Mouse (Mus musculus): ENCODE results near the gene Pdp2.
"Not testable (repeated sequence)": the region's sequence is repeated elsewhere in the genome, so short reads cannot be mapped to it uniquely, and the experiment has no call there.

Pdp2 gene

DNA sequence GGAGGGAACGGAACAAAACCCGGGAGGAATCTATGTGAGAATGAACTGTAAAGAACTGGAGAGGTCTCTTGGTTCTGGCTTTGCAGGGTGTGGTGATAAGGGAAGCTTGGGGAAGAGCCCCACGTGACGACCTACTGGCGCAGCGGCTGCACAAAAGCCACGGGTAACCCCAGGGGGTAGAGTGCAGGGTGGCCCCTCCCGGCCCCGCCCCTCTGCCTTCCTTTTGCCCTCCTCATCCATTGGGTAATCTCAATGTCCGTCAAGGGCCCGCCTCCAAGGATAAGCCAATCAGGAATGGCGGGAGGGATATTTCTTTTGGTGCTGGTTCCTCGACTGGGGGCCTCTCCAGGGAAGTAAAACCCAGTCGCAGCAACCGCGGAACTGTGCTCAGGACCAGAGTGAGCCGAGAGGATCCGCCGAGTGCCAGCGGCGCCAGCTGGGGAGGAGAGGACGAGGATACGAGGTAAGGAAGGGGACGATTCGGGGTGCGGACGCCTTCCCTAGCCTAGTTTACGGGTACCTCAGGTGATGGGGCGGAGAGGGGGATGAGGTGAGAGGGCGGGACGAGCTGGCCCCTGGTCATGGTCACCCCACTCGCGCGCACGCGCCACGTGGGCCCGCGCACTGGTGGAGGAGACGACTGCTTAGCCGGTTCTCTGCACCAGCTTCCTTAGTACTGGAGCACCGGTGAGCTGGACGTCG lies at the start of gene Pdp2:
Gene Pdp2, plus strand, starts transcription at position 319 of the 702 bp plus-strand sequence.
- DNase-seq (ENCODE audit: low spot score): peak; percentile 97

DNA sequence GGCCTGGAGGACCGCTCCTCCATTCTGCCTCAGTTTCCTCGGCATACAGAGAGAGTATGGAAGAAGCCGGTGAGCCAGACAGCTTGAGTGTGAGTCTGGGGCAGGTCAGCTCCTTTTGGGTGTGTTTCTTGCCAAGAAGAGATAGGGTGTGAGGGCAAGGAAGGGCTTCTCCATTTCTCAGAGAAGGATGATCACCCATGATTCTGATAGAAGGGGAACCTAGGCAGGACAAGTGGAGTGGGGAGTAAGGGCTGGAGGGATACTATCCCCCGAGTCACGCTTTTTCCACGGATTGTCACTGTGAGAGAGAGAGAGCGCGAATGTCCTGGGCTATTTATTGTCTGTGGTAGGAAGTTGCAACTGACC lies 49.8 kb upstream of the Pdp2 start:
- DNase-seq (ENCODE audit: low spot score): no peak

DNA sequence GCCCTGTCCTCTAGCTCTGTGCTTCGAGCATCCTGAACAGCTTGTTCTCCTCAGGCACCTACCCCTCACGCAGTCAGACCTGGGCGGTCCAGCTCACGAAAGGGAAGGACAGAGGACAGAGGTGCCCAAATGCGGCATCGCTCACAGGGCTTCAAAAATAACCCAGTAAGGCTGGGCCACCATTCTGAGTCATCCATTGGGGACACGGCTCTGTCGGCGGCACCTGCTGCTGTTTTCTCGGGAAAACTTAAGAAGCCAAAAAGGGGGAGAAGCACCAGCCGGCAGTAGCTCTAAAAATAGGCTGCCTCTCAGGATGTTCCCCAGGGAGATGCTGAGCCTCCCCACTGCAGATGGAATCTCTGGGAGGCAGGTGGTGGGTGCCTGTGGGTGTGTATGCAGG lies 49.1 kb upstream of the Pdp2 start:
- no peak for DNase-seq (ENCODE audit: low spot score)

DNA sequence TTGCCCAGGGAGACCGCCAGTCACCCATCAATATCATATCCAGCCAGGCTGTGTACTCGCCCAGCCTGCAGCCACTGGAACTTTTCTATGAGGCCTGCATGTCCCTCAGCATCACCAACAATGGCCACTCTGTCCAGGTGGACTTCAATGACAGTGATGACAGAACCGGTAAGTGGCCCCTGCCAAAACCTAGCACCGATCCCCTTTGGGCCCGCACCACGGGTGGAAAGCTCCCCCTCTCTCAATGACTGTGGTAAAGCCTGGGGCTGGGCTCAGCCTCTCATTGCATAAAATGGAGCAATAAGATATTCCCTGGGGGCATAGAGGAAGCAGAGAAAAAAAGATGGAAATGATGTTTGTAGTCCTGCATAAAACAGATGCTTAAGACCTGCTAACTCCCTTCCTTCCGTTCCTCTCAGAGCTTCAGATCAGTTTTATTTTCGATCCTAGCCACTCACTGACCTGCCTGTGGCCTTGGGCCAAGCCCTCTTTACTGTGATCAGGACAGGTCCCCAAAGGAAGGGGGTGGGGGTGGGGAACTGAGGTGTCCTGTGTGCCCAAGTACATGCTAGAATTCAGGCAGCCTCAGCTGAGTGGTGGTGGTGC lies 47.7 kb upstream of the Pdp2 start:
- DNase-seq (ENCODE audit: low spot score): no peak

DNA sequence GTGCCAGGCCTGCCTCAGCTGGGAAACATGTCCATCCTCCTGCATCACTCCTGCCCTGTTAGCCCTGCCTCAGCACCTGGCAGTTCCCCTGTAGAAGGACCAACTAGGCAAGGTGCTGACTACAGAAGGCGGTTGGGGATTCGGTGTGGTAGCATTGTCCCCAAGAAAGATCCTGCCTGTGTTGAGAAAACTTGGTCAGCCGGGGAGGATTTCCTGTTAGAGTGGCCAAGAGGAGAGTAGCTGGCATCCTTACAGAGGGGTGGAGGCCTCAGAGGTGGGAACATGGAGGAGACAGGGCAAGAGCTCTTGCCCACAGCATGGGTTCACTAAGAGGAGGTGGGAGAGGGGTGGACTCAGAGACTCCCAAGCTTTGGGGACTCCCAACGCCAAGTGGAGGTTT lies 36.1 kb upstream of the Pdp2 start:
- no peak for DNase-seq (ENCODE audit: low spot score)

DNA sequence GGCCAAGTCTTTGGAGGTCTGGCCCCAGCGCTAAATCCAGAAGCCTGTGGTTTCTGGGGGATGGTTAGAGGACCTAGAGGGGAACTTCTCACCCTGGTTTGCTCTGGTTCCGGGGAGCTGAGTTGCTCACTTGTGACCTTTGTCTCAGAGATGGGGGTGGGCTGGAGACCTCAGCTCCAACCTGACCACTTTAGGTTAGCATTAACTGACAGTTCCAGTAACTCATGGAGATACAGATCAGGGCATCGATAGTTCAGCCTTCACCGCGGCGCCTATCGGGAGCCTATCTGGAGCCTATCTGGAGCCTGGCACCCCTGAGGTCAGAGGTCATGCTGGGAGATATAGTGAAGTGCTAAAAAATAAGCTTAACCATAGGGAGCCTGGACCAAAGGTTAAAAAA lies 34.0 kb upstream of the Pdp2 start:
- peak; percentile 88 for DNase-seq (ENCODE audit: low spot score)

DNA sequence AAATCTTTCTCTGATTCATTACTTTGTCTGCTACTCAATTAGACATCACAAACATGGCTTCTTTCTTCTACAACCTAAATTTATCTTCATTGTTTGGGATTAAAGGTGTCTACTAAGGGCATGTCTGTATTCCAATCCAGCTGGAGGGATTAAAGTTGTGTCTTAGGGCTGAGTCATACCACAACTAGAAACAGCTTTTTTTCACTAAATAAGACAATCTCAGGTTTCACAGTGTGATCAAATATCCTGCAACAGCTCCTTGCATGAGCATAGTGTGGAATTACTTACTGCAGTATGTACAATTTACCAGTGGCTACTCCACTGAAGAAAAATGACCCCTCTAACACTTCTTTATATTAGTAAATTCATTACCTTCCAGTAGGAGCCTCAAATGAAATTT lies 30.5 kb upstream of the Pdp2 start:
- no peak for DNase-seq (ENCODE audit: low spot score)

DNA sequence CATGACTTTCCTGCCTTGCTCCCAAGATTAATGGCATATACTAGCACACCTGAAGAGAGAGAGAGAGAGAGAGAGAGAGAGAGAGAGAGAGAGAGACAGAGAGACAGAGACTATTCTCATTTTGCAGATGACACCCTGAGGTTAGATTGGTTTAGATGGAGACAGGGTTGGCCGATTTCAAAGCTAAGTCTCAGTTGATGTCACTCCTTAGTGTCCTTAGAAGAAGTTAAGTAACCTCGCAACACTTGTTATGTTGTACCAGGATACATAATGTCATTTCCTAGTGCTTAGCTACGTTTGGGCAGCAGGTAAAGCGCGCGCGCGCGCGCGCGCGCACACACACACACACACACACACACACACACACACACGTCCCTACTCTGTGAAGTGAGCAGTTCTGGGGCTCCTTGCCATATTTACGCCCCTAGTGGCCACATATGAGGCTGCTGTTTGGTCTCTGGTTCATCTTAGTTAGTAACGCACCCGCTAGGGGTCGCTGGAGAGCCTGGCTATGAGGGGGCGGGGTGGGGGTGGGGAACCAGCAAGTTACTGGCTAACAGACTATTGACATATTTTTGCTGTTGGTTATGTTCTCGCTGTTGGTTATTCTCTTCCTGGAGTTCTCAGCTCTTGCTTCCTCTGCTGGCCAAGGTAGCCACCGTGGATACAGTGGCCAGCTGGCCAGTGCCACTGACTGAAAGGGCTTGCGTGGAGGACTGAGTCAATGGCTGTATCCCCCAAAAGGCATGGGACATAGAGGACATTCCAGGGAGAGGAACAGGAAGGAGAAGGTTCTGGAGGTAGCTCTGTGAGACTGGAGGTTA lies 26.4 kb upstream of the Pdp2 start:
- DNase-seq (ENCODE audit: low spot score): peak; percentile 83

DNA sequence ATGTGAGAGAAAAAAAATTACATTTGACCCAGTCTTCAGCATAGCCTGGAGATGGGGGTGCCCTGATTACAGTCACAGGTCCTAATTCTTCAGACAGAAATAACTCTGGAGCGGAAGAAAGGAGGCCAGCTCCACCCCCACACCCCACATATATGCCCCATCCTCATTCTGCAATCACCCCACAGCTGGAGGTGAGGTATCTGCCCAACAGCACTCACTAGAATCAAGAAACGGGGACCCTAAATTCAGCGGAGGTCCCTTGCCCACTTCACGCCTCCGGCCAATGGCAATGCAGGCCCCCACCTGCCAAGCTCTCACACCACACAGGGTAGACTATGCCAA lies 25.8 kb upstream of the Pdp2 start:
- no peak for DNase-seq (ENCODE audit: low spot score)

DNA sequence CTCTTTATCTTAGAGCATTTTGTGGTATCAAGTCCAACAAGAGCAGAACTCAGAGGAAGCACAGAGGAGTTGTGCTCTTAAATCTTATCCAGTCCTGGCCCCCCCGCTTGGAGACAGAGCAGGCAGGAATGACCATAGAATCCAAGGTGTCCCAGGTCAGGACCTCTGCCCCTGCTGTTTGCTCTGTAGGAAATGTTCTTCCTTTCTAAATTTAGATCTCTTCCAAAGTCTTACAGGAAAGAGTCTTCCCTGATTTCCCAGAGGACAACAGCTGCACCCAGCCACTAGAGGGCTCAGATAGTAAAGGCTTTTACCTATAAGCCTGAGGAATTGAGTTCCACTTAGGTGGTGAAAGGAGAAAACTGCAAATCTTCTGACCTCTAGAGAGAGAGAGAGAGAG lies 21.7 kb upstream of the Pdp2 start:
- peak; percentile 69 for DNase-seq (ENCODE audit: low spot score)

DNA sequence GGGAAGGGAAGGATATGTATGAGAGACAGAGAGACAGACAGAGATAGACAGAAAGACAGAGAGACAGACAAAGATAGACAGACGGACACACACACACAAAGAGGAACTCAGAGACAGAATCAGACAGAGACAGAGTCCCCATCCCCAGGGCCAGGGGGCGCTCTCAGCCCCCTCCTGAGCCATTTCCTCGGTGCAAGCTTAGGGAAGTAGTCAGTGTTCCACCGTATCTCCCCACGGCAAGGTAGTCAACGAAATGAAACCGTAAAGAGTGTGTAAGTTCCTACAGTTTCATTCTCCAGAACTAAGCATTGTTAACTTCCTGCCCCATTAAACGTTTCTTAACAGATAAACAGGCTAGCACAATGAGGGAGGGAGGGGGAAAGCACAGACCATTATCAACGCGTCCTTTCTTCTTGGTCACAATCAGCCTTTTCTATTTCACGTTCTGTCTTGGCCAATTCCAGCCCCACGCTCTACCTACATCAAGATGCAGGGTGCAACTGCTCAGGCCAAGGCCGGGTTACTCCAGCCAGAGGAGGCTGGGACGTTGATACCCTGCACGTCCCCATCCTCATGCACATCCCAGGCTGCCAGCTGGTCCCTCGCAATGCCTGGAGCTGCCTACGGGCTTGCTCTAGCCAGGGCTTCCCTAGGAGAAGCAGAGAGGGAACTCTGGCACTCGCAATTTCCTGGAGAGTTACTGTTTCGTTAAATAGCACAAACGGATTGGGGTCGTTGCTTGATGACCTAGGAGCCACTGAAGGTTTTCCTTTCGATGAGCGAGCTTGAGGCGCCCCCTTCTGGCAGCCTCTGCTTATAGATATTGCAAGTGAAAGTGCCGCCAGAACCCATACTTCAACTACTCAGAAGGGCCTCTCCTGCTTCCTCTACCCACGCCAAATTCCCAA lies 20.6 kb upstream of the Pdp2 start:
- peak; percentile 80 for DNase-seq (ENCODE audit: low spot score)

DNA sequence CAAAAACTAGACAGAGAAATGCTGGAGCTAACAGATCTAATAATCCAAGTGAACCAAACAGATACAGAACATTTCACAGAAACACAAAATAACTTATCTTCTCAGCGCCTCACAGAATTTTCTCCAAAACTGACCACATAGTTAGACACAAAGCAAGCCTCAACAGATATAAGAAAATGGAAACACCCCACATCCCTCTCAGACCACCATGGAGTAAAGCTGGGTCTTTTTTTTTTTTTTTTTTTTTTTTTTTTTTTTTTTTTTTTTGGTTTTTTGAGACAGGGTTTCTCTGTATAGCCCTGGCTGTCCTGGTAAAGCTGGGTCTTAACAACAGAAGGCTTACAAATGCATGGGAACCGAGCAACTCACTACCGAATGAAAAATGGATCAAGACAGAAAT lies 14.4 kb upstream of the Pdp2 start:
- DNase-seq (ENCODE audit: low spot score): no peak

DNA sequence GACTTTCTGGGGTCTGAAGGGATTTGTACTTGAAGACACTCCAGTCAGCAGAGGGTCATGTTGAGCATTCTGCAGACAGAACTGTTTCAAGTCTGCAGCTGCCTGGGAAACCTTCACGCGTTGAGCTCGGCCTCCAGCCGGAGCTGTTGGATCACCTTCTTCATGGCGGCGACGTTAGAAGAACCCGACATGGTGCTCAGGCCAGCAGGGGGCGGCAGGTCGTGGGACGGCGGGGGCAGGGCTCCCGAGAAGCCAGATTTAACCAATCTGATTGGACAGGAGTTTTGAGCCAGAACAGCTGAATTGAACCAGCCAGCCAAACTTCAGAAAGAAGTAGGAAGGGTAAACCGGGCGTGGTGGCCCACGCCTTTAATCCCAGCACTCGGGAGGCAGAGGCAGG lies 13.6 kb upstream of the Pdp2 start:
- DNase-seq (ENCODE audit: low spot score): not testable (repeated sequence)

DNA sequence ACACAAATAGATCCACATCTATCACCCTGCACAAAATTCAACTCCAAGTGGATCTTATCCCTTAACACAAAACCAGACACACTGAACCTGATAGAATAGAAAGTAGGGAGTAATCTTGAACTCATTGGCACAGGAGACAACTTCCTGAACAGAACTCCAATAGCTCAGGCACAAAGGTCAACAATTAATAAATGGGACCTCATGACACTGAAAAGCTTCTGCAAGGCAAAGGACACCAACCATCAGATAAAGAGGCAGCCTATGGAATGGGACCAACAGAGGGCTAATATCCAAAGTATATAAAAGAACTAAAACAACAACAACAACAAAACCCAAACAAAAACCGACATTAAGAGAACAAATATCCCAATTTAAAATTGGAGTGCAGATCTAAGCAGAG lies 6.7 kb upstream of the Pdp2 start:
- no peak for DNase-seq (ENCODE audit: low spot score)

DNA sequence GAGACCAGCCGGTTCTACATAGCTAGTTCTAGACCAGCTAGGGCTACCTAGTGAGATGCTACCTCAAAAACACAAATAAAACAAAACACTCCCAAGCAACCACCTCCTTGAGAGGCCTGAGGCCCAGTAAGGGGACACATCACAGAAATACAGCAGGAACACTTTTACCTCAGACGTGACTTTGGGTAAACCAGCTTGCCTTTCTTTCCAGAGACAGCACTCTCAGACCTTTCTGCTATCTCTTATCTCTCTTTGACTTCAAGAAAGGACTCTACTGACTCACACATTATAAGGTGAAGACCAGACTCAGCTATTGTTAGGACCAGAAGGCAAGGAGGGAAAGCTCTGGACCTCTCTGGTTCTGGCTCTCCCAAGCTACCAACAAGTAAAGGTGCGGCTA lies 967 bp upstream of the Pdp2 start:
- DNase-seq (ENCODE audit: low spot score): no peak

DNA sequence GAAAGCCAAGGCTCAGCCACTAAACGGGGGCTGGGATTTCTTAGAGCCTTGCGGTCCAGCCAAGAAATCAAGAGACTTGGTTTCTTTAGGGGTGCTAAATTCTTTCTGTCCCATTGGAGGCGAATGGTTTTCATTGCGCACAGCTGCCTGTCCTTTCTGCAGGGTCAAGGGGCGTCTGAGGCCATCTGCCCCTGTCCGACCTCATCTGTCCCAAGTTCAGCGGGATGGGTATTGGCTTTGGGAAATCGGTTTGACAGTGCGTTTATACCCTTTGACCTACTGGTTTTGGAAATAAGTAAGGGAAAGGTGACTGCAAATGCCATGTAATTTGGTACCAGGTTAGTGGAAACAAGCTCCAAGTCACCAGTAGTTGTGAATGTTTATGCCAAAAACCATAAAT lies 605 bp downstream of the Pdp2 start:
- DNase-seq (ENCODE audit: low spot score): no peak

DNA sequence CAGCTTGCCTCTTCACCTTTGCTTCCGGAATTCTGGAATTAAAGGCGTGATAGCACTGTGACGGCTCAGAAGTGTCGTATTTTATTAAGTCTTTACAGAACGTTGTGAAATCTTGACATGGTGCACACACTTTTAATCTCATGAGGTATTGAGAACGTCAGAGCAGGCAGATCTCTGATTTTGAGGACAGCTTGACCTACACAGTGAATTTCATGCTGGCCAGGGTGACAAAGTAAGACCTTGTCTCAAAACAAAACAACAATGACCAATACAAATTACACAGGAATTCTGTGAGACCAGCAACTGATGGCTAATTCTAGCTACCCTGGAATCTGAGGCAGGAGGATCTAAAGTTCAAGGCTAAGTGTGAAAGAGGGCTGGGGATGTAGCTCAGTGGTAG lies 1.3 kb downstream of the Pdp2 start:
- no peak for DNase-seq (ENCODE audit: low spot score)

DNA sequence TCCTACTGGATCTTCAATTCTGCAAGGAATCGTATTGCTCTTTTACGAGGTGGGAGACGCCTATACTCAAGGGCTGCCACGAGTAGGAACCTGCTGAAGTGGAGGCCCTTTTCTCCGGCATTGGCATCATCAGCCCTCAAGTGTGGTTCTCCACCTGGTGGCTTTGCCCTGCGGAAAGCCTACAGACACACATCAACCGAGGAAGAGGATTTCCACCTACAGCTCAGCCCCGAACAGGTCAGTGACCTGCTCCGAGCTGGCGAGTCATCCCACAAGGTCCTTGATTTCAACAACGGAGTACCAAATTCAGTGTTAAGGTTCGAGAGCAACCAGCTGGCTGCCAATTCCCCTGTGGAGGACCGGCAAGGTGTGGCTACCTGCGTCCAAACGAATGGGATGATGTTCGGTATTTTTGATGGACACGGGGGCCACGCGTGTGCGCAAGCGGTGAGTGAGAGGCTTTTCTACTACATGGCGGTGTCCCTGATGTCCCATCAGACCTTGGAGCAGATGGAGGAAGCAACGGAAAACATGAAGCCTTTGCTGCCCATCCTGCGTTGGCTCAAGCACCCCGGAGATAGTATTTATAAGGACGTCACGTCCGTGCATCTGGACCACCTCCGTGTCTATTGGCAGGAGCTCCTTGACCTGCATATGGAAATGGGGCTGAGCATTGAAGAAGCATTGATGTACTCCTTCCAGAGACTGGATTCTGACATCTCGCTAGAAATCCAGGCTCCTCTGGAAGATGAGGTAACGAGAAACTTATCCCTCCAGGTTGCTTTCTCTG lies 2.5 kb downstream of the Pdp2 start:
- DNase-seq (ENCODE audit: low spot score): no peak

DNA sequence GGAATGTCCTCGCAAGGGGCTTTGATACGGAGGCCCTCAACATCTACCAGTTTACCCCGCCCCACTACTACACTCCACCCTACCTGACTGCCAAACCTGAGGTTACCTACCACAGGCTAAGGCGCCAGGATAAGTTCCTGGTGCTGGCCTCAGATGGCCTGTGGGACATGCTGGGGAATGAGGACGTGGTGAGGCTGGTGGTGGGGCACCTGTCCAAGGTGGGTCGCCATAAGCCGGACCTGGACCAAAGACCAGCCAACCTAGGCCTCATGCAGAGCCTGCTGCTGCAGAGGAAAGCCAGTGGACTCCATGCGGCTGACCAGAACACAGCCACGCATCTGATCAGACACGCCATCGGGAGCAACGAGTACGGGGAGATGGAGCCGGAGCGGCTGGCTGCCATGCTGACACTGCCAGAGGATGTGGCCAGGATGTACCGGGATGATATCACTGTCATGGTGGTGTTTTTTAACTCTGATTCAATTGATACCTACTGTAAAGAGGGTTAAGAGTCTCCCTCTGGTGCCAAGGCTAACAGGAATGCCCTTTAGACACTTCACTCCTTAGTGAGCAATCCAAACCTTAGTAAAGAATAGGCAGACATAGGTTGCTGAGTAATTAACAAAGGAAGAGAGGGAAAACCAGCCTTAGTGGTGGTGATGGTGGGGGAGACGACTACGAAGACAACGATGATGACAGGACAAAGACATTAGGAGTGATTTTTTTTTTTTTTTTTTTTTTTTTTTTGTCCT lies 3.5 kb downstream of the Pdp2 start:
- no peak for DNase-seq (ENCODE audit: low spot score)

DNA sequence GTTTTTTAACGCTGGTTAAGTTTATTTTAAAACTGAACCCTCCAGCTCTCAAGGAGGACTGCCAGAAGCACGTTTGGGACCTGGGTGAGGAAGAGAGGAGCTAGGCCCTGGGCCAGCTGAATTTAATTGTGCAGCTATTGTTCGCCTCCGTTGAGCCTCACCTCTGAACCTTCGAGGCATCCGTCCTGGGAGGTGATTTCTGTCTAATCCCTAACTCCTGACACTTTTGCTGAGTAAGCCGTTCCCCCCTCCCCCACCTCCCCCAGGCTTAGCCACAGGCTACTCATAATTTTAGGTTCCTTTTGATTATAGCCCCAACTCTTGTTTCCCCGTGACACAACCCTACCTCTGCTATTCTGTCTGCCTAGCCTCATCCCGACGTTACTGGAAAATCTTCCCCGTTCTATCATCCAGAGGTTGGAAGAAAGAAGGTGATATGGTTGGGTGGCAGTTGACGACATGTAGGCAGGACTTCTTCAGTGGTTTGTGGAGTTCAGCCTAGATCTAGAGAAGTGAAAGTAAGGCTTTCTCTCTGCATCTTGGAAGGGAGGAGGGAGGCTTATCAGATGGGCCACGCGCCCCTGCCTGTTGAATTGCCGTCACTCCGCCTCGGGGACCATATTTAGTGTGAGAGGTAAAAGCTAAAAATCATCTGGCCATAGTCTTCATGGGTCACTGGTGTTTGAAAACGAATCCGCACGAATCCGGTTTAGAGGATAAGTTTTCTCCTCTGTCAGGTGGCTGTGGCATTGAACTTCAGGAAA lies 4.7 kb downstream of the Pdp2 start:
- DNase-seq (ENCODE audit: low spot score): no peak

Measured in yolk sac, embryonic 10.5 days (tissue).